Mouse (Mus musculus) ES-Bruce4 (cell line): ENCODE results near the gene Ift27.

ENCODE experiments used
- CTCF ChIP-seq: IDR thresholded peaks from one replicate; pipeline ENCODE4 v1.8.1; 2011; ENCODE audit warnings: low read depth, low read length
- EP300 ChIP-seq: IDR thresholded peaks from 2 replicates; pipeline ENCODE4 v1.6.1; 2011; ENCODE audit warnings: low read depth, low read length; ENCODE audit not compliant: insufficient read depth
- POLR2A ChIP-seq: IDR thresholded peaks from one replicate; pipeline ENCODE4 v1.8.1; 2011; ENCODE audit warnings: low read length; ENCODE audit not compliant: insufficient read depth

- no peak for TF ChIP-seq EP300
- no peak for TF ChIP-seq CTCF
- TF ChIP-seq POLR2A = no peak
These were observed 13.0 kb upstream of the Ift27 start for GRCm38 (mm10) chr15:78186906-78187305.
